Mouse (Mus musculus): ENCODE results near the gene Egln2.

Gene Egln2

GRCm38 (mm10) chr7:27174896-27175295 lies 8.3 kb upstream of the Egln2 start:
- no peak for DNase-seq (ENCODE audit: low read depth)

- no peak for DNase-seq (ENCODE audit: low read depth)
Observed at GRCm38 (mm10) chr7:27174496-27174895, 7.9 kb upstream of the Egln2 start.

- no peak for DNase-seq (ENCODE audit: low read depth)
Observed at GRCm38 (mm10) chr7:27170981-27171380, 4.4 kb upstream of the Egln2 start.

- DNase-seq (ENCODE audit: low read depth), result no peak
Observed at GRCm38 (mm10) chr7:27168371-27168770, 1.8 kb upstream of the Egln2 start.

- peak; percentile 42 for DNase-seq (ENCODE audit: low read depth)
Observed at GRCm38 (mm10) chr7:27167475-27168094, 983 bp upstream of the Egln2 start.

DNA sequence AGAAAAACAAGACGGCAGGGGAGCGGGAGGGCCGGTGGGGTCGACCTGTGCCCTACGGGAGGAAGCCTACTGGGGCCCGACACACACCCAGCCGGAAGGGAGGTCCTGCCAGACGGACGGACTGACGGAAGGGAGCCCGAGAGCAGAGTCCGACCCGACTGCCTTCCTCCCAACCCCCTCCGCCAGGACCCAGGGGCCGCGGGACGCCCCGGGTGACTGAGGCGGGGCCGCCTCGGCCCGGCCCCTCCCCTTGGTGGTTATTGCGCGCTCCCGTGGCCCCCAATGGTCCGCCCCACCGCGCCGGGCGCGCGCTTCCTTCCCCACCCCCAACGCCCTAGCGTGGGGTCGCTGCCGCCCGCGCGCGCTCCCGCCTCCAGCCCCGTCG lies 381 bp downstream of the Egln2 start:
- DNase-seq (ENCODE audit: low read depth), result peak; percentile 91

DNA sequence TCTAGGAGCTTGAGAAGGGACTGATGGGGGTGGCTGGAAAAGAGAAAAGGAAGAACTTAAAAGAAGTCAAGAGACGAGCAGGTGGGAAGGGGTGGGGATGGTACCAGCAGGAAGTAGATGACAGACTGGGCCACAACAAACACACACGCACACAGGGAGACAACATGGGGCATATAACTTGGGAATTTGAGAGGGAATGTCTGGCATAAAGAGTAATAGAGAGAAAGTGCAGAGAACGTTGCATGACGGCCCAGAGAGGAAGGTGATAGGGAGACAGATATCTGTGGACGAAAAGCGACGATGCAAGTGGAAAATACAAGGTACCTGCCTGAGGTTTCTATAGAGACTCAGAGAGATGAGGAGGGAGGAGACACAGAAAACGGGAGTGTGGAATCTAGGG lies 906 bp downstream of the Egln2 start:
- DNase-seq (ENCODE audit: low read depth), result peak; percentile 65

DNA sequence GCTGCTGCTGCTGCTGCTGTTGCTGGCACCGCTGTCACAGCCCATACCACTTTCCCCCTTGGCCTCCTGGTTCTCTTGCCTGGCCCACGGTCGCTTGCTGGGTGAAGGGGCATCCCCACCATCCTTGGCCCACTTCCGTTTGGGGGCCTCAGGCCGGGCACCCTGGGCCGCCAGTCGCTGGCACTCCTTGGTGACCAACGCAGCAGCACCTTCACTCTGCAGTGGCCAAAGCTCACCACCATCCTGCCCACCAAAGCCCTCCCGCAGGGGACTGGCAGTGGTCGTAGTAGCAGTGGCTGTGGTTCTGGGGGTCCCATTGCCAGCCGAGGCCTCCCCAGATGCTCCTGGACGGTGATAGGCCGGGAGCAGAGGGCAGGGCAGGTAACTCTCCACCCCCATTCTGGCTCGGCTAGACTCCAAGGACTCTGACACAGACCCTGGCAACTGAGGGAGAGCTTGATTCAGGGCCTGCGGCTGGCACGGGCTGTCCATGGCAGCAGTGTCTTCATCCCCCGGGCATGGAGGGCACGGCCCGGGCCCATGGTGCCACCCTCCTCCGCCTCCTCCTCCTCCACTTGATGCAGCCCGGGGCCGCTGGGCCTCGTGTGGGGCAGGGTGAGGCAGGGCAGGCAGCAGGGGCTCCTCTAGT lies 1.5 kb downstream of the Egln2 start:
- DNase-seq (ENCODE audit: low read depth), result no peak

DNA sequence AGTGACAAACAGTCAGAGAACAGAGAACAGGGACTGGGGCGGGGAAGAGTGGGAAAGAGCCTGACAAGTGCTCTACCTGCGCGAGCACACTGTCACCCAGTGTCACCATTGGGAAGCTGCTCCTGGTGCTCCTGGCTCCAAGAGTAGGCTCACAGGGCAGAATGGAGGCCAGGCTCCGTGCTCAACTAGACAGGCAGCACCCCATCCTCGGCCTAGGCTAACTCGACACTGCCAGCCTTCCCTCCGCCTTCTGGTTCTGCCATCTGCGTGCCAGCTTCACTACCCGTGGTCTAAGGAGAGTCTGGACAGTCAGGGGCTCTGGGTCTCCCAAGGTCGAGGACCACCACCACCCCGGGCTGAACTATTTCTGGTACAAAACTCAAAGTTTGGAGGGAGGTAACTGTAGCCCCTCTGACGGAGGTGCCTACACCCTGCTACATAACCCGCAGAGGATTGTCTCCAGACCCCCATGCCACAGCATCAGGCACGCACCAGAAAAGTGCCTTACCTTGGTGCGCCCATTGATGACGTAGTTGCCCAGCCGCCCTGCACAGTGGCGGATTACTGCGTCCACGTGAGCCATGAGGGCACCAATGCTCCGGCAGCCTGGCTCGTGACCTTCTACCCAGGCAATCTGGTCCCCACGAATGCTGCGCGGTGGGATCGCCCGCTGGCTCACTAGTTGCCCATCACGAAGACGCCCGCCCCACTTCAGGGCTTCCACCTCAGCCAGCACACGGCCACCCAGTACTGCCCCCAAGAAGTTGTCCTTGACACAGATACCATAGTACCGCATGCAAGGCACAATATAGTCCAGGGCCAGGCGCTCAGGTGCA lies 2.3 kb downstream of the Egln2 start:
- no peak for DNase-seq (ENCODE audit: low read depth)

- DNase-seq (ENCODE audit: low read depth), result no peak
Observed at GRCm38 (mm10) chr7:27163450-27163805, 3.2 kb downstream of the Egln2 start.

DNA sequence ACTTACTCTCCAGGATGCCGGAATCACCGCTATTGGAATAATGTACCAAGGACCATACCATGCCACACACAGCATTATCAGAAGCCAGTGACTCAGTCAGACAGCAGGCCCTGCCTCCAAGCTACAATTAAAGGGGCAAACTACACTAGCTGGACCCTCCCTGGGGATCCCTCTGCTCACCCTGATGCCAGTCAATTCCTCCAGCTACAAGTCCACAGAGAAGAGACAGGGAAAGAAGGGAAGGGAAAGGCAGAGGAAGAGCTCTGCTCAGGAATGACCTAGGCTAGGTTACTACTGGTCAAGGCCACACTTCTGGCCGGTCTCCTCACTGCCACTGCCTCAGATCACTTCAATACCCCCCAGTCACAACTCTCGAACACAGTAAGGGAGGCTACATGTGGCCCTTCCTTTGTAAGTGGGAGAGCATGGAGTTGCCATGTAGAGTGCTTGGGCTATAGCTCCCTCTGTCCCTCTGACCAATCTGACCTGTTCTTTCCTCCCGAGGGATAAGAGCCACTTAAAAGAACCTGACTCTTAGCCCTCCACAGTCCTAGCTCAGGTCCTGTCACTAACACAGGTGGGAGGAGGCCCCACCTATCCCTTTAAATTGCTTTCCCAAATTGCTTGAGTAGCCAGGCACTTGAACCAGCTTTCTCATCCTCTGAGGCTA lies 3.7 kb downstream of the Egln2 start:
- DNase-seq (ENCODE audit: low read depth), result no peak

DNA sequence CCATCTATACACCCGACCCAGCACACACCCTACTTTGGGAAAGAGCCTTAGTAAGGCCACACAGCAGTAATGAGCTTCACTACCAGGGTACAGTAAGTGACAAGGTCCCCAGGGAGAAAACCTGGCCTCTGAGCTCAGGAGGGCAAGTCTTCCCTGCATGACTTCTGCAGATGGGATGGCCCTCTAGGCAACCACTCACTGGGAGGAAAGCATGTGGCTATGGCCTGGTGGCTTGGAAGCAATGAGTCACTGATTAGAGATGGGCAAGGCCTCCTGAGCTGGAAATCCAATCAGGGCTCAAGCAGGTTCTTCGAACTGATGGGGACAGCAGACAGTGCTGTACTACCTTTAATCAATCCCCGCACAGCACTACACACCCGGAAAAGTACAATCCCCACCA lies 4.9 kb downstream of the Egln2 start:
- no peak for DNase-seq (ENCODE audit: low read depth)

DNA sequence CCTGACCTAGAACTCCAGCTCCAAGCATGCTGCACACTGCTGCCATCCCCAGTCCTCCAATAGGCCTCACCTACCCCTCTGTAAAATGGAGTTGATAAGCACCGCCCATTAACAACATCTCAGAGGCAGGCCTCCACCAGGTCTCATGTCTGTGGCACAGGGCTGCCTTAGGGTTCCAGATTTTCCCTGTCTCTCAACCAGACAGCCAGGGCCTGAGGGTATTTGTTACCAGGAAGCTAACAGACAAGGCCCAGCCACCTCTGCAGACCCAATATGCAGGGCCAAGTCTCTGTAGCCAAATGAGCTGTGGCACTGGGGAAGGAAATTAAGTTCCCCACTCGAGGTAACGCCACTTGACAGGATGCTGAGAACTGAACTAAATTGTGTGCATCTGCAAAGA lies 5.7 kb downstream of the Egln2 start:
- DNase-seq (ENCODE audit: low read depth), result no peak

DNA sequence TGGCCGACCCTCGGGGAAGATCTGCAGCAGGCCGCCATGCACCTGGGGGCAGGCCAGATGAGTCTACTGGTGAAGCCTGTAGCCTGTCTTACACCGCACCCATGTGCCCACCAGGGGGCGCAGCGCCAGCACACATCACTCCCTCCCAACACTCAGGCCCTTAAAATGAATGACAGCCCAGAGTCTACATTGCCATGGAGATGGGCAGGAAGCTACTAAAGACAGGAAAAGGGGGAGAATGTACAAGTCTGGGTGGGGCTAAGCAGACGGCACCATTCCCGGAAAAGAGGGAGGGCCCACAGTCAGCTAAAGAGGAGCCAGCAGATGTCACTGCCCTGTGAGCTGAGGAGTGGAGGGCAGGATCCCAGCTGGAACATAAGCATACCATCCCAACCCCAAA lies 6.7 kb downstream of the Egln2 start:
- DNase-seq (ENCODE audit: low read depth), result peak; percentile 91

DNA sequence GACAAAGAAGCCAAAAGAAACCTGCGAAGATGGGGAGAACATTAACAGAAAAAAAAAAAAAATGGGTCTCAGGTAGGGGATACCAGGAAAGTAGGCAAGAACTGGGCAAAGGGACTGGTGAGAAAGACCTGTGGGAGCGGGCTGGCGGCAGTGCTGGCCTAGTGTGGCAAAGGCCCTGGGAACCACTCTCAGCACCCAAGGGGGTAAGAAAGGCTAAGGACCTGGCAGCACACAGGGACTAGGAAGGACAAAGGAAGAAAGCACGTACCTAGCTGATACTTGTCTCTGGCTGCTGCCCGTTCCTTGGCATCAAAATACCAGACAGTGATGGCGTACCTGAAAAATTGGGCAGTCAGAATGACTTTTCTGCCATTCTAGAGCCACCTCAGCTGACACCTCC lies 7.3 kb downstream of the Egln2 start:
- no peak for DNase-seq (ENCODE audit: low read depth)

- DNase-seq (ENCODE audit: low read depth), result no peak
Observed at GRCm38 (mm10) chr7:27158171-27158570, 8.4 kb downstream of the Egln2 start.

DNA sequence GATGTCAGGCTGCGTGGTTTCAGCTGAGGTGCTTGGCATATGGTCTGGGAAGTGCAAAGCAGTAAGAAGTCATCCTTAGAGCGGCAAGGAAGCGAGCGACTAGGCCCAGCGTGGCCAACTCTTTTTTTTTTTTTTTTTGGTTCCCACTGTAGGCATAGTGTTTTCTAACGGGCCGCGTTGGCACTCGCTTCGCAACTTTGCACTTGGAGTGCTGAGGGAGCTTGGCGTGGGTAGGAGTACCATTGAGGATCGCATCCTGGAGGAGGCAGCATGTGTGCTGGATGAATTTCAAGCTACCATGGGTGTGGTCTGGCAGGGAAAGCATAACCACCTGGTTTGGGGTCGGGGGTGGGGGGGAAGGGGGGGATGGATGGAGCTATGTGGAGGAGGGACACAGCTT lies 10.6 kb downstream of the Egln2 start:
- DNase-seq (ENCODE audit: low read depth), result no peak

- DNase-seq (ENCODE audit: low read depth), result no peak
Observed at GRCm38 (mm10) chr7:27153205-27153764, 13.3 kb downstream of the Egln2 start, which contains the start of gene Cyp2t4. Gene Cyp2t4, plus strand, starts transcription at chr7:27153714.

DNA sequence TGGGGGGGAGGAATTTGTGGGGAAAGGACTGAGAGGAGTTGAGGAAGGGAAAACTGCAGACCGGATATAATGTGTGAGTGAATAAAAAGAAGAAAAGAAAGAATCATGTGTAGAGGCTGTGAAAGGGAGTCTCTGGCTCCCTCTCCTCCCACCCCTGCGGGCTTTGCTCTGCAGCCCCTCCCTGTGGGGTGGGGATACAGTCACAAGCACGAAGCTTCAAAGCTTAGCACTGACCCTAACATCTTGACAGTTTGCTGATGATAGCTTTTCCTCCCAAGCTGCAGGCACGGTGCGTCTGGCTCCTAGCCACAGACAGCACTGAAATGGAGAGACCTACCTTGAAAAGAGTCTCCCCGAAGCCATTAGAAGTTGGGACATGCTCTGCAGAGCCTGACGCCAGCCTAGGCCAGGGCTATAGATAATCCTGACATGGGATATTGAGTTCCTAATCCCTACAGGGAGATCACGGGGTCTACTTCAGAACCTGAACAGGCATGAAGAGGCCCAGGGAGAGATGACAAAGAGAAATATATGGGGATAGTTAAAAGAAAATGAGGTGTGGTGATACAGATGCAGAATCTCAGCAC lies 30.1 kb downstream of the Egln2 start:
- DNase-seq (ENCODE audit: low read depth), result no peak

GRCm38 (mm10) chr7:27133757-27134156 lies 32.8 kb downstream of the Egln2 start:
- DNase-seq (ENCODE audit: low read depth), result no peak

DNA sequence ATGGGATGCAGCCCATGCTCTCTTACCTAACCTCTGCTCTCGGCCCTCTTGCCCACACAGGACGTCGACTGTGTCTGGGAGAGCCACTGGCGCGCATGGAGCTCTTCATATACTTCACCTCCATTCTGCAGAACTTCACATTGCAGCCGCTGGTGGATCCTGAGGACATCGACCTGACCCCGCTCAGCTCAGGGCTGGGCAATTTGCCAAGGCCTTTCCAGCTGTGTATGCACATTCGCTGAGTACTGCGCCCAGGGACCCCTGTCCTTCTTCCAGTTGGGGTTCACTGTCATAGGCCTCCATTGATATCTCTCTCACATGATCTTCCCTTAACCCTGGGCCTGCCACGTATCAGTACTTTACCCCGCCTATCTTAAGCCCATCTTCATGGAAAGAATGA lies 33.4 kb downstream of the Egln2 start:
- no peak for DNase-seq (ENCODE audit: low read depth)

DNA sequence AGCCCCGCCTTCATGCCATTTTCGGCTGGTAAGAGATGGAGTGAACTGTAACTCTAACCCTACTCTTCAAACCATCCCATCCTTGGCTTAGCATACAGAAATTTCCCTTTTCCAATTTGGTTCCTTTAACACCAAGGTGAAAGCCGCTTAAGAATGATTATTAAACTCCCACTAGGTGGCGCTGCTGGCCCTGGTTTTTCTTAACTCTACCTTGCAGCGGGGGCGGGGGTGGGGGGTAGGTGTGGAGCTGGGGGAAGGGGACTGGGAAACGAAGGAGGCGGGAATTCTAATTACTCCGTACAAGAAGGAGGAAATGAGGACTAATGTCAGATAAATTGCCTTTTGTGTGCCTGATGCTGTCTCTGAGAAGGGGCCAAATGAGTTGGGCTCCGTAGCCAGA lies 34.0 kb downstream of the Egln2 start:
- DNase-seq (ENCODE audit: low read depth), result peak; percentile 70
